Mouse (Mus musculus): ENCODE data around the gene Eci2.
"Not testable (repeated sequence)": the region's sequence is repeated elsewhere in the genome, so short reads cannot be mapped to it uniquely, and the experiment has no call there.

Eci2 gene

DNA sequence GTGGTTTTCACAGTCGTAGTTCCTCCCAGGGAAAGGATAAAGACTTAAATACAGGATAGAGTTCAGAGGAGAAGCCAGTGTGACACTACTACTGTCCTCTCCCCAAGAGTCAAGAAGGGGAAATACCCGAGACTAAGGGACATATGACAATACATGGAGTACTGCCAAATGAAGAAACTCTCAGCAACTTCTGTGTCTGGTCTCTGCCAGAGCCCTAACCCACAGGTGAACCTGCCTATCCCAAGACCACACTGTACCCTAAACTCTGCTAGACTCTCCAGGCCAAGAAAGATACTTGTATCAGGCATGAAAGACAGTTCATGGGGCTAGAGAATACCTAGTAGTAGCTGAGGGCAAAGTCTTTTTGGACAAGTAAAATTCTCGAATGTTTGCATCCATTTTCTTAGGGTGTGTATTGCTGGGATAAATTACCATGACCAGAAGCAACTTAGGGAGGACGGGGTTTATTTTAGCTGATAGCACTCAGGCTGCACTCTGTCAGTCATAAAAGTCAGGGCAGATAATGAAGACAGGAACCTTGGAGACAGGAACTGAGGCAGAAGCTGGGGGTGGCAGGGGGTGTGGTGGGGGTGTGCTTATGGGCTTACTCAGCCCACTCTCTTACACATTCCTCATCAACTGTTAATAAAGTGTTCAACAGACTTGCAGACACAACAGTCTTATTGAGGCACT, 35.2 kb downstream of the Eci2 start:
- DNase-seq = no peak

- not testable (repeated sequence) for DNase-seq
These were observed 43.4 kb downstream of the Eci2 start for GRCm38 (mm10) chr13:34983479-34983878.

DNA sequence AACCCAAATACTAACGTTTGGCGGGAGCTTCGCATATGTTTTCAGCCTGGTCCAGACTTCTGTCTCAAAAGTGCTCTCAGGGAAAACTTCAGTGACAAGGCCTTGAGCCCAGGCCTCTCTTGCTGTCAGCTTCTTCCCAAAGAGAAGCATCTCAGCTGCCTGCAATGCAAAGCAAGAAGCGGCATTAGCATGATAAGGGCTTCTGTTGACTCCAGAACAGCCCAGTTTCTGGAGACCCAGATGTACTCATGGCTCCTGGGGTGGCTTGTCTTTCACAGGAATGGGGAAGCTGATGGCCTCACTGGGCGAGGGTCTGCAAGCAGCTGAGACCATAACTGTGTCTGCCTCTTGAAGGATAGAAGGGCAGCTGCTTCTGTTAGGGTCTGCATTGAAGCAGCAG, 48.3 kb downstream of the Eci2 start:
- not testable (repeated sequence) for DNase-seq

DNA sequence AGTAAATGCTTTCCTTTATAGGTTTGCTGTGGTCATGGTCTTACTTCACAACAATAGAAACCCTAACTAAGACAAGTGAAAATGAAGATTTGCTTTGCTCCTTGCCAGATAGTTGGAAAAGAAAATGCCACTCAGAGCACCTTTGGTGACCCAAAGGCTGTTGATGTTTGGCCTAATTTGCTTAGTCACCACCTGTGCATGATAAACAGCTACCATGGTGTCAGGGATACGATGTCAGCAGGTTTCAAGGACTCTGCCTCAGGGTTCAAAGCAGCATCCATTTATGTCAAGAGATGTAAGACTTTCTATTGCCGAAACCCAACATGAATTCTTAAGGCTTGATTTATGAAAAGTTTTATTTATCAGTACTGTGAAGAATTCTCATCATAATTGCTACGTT, 49.5 kb downstream of the Eci2 start:
- DNase-seq = no peak

DNA sequence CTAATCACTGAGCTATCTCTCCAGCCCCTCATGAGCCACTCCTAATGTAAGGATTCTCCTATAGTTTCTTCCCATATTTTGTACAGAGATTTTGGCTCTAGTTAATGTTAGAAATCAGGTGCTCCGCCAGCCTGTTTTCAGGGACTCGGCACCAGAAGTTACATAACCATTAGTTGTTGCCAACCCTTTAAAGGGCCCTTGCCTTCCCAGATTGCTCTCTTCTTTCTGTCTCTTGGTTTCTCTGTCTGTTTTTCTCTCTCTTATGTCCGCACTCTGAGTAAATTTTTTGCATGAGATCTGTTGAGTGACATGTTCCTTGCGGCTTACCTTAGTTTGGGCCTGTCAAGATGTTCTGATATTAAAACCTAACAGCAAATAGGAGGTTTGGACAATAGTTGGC, 50.8 kb downstream of the Eci2 start:
- DNase-seq = no peak

GRCm38 (mm10) chr13:34973770-34974169, 53.1 kb downstream of the Eci2 start:
- DNase-seq = peak; percentile 32

DNA sequence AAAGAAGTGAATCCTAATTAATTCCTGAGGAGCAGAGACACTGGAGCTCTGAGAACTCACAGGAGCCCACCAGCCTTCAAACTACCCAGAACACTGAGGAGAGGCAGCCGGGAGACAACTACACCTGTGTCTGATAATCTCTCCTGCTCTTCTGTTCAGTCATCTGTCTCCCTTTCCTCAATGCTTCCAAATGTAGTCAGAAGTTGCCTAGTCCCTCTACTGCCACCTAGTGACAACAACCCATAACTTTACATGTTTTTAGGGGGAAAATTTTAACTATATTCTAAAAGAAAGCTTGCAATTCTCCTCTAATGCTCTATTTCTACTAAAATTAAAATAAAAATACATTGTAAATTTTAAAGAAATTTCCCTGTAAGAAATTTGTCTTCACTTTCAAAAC, 53.7 kb downstream of the Eci2 start:
- peak; percentile 46 for DNase-seq

- DNase-seq = not testable (repeated sequence)
These were observed 54.4 kb downstream of the Eci2 start for GRCm38 (mm10) chr13:34972456-34972855.

GRCm38 (mm10) chr13:34965647-34966046, 61.2 kb downstream of the Eci2 start:
- DNase-seq = not testable (repeated sequence)

GRCm38 (mm10) chr13:34964866-34965265, 62.0 kb downstream of the Eci2 start:
- DNase-seq = no peak

DNA sequence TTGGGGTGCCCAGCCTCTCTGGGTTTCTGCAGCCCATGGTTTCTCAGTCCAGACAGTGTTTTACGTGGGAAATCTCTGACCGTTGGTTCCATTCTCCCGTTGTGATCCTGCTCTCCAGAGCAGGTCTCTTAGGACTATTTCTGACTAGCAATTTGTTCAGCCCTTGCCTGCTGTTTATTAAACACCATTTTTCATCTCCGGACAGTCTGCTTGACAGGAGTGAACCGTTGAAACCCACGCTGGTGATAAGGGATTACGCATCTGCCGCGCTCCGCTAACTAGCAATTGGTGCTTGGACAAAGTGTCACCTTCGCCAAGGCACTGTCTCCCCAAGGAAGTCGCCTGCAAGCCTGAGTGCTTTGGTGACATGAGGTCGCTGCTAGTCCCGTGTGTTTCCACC, 62.5 kb downstream of the Eci2 start:
- DNase-seq = peak; percentile 17

DNA sequence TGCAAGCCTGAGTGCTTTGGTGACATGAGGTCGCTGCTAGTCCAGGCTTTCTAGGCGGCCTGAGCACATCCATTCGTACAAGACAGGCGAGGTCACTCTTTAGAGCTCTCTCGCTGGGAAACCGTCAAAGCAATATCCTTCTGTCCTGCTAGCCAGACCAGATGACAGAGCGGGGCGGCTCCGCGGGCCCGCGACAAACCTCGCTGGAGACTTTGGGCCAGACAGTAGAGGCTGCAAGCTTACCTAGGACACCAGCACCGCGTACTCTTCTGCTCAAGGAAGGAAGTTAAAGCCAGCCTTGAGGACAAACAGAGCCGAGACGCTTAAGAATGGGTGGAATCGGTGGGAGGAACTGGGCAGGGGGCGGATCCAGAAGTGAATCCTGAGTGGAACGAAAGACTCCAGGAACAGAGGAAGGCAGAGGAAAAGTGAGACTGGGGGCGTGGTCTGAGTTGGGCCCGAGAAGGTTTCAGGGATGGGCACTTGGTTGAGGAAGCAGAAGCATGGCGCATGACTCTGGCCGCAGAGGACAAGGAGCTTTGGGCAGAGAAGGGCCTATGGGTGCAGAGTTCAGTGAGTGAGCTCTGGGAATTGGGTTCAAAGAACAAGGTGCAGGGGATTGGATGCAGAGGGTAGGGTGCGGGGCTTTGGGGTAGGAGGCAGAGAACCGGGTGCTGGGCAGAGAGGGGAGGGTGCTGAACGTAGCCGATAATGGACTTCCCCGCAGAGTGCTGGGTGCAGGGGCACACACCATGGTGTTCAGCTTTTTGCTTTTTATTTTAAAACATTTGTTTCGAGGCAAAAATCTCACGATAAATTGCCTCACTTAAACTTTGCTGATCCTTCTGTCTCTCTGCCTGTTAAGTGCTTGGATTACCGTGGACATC, 63.1 kb downstream of the Eci2 start, which contains the start of gene Eci3:
TSS of gene Eci3 (minus strand) at position 300 of the 887 bp plus-strand sequence.
- peak; percentile 9 for DNase-seq

DNA sequence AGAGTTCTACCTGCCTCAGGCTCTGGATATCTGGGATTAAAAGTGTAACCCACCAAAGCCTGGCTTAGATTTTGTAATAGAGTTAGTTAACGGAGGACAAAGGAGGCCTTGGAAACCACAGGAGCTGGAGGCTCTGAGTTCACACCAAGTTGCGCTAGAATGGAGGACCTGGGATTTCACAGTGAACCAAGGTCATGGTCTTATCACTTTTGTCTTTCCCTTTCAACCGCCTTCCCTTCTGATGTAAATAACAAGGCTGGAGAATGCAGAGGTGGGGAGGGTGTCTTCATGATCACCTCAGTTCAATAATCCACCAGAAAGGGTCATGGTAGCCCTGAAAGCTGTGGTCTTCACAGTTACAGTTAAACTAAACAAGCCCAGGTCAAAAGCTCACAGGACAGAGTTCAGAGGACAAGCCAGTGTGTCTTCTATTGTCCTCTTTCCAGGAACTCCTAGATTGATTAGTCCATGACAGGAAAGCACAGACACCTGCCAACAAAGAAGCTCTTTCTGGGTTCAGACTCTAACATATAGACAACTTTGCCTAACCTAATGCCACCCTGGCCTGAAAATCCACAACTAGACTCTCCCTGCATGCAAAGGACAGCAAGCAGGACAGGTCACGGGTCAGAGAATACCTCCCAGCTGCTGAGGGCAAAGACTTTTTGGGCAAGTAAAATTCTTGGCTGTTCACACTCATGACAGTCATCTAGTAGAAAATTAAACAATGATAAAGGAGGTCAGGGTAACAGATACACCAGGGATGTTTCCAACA, 65.7 kb downstream of the Eci2 start:
- DNase-seq = no peak

DNA sequence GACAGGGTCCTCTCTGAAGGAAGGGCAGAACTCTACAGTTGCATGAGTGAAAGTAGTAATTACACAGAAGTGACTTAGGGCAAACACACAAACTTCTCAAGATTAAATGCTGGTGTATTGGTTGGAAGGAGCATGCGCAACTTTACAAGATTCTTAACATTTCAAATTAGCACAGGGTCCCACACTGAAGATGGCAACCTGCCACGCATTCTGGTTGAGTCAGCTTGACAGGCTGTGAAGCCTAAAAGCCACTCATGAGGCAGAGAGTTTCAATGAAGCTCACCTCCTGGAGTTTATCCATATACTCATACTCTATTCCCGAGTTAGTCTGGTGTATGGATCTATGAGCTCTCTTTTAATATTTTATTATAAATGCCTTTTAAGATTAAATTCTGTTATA, 68.7 kb downstream of the Eci2 start:
- DNase-seq = not testable (repeated sequence)

DNA sequence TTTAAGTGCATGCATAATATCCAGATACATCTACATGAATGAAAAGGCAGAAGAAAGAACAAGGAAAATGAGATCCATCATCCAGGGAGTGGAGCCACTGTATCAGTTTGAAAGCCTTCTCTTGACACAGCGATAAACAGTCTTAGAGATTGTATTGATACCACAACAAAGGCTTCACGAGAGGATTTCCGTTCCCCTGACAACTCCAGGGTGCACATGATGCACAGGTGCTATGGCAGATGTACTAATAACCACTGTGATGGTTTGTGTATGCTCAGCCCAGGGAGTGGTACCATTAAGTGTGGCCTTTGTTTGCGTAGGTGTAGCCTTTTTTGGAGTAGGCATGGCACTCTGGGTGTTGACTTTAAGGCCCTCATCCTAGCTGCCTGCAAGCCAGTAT, 70.0 kb downstream of the Eci2 start:
- peak; percentile 67 for DNase-seq

GRCm38 (mm10) chr13:34951437-34951836, 75.5 kb downstream of the Eci2 start:
- not testable (repeated sequence) for DNase-seq

- DNase-seq = no peak
These were observed 84.5 kb downstream of the Eci2 start for GRCm38 (mm10) chr13:34942370-34942769.

DNA sequence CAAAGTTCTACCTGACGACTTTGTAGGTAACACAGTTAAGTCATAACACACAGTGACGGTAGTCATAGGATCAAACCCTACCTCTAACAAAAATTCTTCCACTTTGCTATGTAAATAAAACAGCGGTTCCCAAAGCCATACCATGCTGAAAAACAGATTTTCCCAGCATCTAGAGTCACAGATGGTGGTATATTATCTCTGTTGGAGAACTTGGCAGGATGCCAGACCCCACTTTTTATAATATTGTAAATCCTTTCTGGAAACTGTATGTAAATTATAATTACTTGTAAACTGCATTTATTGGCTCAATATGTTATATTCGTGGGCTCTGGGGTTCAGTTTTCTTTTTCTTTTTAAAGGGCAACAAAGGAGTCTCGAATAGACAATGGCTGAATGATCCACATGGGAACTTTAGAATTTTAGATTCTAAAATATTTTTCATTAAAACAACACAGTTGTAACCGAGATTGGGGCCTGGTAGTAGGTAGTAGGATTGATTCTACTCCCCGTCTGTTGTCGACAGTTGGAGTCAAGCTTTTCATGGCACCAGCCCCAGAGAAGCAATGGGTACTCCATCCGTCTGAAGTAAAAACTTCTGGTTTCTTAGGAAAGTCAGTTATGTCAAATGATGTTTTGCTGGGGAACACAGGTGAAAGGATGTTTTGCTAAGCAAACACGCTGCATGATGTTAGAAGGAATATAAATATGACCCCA, 91.8 kb downstream of the Eci2 start:
- DNase-seq = no peak

Measured in thymus, postnatal 14 days (tissue).